Mouse (Mus musculus) ES-E14 (cell line): ENCODE measurements around the gene Gm20695. TPM values are rescaled to one million over a fixed set of nuclear protein-coding genes. Genes with fewer than 3 reads are reported as not detected.

Experiments used
- DNase-seq: peaks from one replicate; pipeline ENCODE4 v3.0.0-alpha.2; 2013; ENCODE audit warnings: low read depth, low spot score
- H3K27ac ChIP-seq: 2 replicates; pipeline ENCODE4 v1.5.1; 2012; ENCODE audit warnings: low read depth, mild to moderate bottlenecking, low read length, moderate library complexity, mixed read lengths; ENCODE audit not compliant: poor library complexity, insufficient read depth, severe bottlenecking
- H3K36me3 ChIP-seq: 2 replicates; pipeline ENCODE4 v1.6.1; 2012; ENCODE audit warnings: mild to moderate bottlenecking, low read length, moderate library complexity, mixed read lengths; ENCODE audit not compliant: control insufficient read depth, poor library complexity, insufficient read depth, severe bottlenecking
- H3K4me1 ChIP-seq, 2 experiments: fragments of 150-350 bp in 1 of 2; sonication (generic) in 1 of 2; 2 replicates each; pipeline ENCODE4 v1.6.1; 2012; ENCODE audit warnings: low read length in 2 of 2, mild to moderate bottlenecking in 1 of 2, mixed read lengths in 1 of 2; ENCODE audit not compliant: control insufficient read depth in 2 of 2, insufficient read depth in 2 of 2, poor library complexity in 1 of 2
- H3K4me3 ChIP-seq, 2 experiments: fragments of 150-350 bp in 1 of 2; sonication (generic) in 1 of 2; 2 replicates each; pipeline ENCODE4 v1.5.1; 2012; ENCODE audit warnings: low read length in 2 of 2, low read depth in 1 of 2, mild to moderate bottlenecking in 1 of 2, mixed read lengths in 1 of 2; ENCODE audit not compliant: insufficient read depth in 1 of 2, poor library complexity in 1 of 2, severe bottlenecking in 1 of 2
- H3K9ac ChIP-seq: 2 replicates; pipeline ENCODE4 v1.6.1; 2012; ENCODE audit warnings: low read depth, mild to moderate bottlenecking, low read length, mixed read lengths; ENCODE audit not compliant: poor library complexity, insufficient read depth, severe bottlenecking
- H3K9me3 ChIP-seq: fragments of 150-350 bp; sonication (generic); 2 replicates; pipeline ENCODE4 v1.6.1; 2012; ENCODE audit warnings: low read depth, mild to moderate bottlenecking, low read length; ENCODE audit not compliant: control insufficient read depth, insufficient read depth
- CHD2 ChIP-seq: IDR thresholded peaks from 2 replicates; pipeline ENCODE4 v1.6.1; 2014; ENCODE audit warnings: mild to moderate bottlenecking, low read depth, low read length, inconsistent platforms
- HCFC1 ChIP-seq: IDR thresholded peaks from 2 replicates; pipeline ENCODE4 v1.6.1; 2012; ENCODE audit warnings: low read length, inconsistent platforms, borderline replicate concordance; ENCODE audit not compliant: insufficient read depth
- MAFK ChIP-seq: IDR thresholded peaks from 2 replicates; pipeline ENCODE4 v1.6.1; 2014; ENCODE audit warnings: mild to moderate bottlenecking, low read depth, low read length, inconsistent platforms; ENCODE audit not compliant: insufficient read depth
- ZC3H11A ChIP-seq: IDR thresholded peaks from 2 replicates; pipeline ENCODE4 v1.6.1; 2012; ENCODE audit warnings: low read depth, mild to moderate bottlenecking, inconsistent platforms, low read length, borderline replicate concordance
- ZNF384 ChIP-seq: IDR thresholded peaks from 2 replicates; pipeline ENCODE4 v1.6.1; 2012; ENCODE audit warnings: low read depth, low read length, inconsistent platforms
- in situ Hi-C, 2 experiments: fragments of 600-800 bp; cut with MboI; formaldehyde crosslinking; loops; one replicate each; pipeline ENCODE4 v1.15.1; 2025; ENCODE audit warnings: low sequenced_read_pairs in 2 of 2, inconsistent platforms in 1 of 2; ENCODE audit not compliant: unreplicated experiment in 2 of 2
- total RNA-seq: library from RNA; depleted of rRNA; stranded (reverse); fragments of 300-350 nt; gene quantifications from 2 replicates; pipeline ENCODE4 v1.2.3, GENCODE M21; 2012

Gene Gm20695
- total RNA-seq, 1 experiment, result not detected

DNA sequence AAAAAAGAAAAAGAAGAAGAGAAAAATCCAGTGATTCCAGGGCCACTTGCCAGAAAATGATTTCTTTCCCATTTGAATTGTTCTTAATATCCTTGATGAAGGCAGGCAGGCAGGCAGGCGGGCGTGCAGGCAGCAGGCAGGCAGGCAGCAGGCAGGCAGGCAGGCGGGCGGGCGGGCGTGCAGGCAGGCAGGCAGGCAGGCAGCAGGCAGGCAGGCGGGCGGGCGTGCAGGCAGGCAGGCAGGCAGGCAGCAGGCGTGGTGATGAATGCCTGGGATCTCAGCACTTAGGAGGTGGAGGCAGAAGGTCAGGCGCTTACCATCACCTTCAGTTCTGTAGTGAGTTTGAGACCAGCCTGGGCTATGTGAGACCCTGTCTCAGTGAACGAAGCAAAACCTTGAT, 31.9 kb upstream of the Gm20695 start:
- DNase-seq, result no peak
- no peak overlapping the region for H3K27ac ChIP-seq
- in situ Hi-C loops, result no loop called here
- no peaks in the 10 kb centered on the region for H3K36me3 ChIP-seq
- TF ChIP-seq MAFK, result no peak
- no peak for TF ChIP-seq ZNF384
- TF ChIP-seq CHD2, result no peak
- no peak for TF ChIP-seq ZC3H11A
- TF ChIP-seq HCFC1, result no peak
- peak overlapping the region in 1 of 2 experiments; percentile 43; a peak in 1 of 4 replicates for H3K4me3 ChIP-seq
- no peak overlapping the region for H3K9ac ChIP-seq
- H3K4me1 ChIP-seq, result peaks cover 2 to 15% of the 10 kb centered on the region in 2 experiments; a peak in 3 of 4 replicates
- H3K9me3 ChIP-seq, result no peaks in the 10 kb centered on the region

DNA sequence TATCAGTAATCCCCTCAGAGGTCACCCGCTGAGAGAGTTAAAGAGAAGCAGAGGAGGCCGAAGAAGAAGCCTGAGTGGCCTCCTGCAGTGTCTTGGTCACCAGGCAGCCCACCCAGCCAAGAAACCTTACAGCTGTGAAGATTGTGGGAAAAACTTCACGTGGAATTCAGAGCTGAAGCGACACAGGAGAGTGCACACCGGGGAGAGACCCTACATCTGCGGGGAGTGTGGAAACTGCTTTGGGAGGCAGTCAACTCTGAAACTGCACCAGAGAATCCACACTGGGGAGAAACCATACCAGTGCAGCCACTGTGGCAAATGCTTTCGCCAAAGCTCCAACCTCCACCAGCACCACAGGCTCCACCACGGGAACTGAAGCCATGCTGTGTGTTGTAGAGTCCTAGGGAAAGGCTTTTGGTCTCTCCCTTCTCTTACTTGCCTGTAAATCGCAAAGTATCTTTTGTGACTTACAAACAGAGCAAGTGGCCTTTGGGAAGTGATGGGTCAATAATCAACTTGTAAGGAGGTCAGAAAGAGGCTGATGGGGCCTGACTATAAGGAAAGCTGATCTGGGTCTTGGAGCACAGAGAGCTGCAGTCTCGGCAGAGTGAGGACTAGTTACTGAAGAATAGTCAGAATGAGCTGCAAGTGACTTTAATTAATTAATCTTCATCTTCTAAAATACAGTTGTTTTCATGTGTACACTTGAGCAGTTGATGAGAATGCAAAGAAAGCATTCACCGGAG, 29.8 kb upstream of the Gm20695 start:
- no peak for DNase-seq
- Histone ChIP-seq H3K4me3 (no peak overlapping the region), H3K9ac (no peak overlapping the region)

DNA sequence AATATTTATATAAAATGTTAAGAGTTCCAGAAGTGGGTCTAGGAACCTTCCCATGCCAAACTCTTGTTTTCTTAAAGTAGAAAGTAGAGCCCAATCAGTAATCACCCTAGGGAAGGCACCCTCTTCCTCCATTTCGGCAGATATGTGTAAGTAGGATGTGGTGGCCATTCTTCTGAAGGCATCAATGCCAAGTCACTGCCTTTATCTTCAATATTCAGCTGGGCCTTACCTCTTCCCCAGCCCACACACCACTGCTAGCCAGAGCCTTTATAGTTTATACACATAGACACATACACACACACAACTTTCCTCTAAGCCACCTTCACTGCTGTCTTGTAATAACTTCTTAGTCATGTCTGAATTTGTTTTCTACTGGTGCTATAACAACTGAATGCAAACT, 28.7 kb upstream of the Gm20695 start:
- no peak overlapping the region for H3K27ac ChIP-seq
- no peak for DNase-seq
- TF ChIP-seq ZC3H11A, result no peak
- no peak for TF ChIP-seq HCFC1
- no peak for TF ChIP-seq CHD2
- TF ChIP-seq MAFK, result no peak
- TF ChIP-seq ZNF384, result no peak
- H3K36me3 ChIP-seq, result no peaks in the 10 kb centered on the region; the same call in 1 of the 2 replicates
- no peak overlapping the region for H3K9ac ChIP-seq
- in situ Hi-C loops, result no loop called here
- H3K4me1 ChIP-seq, result peaks cover 0 to 5% of the 10 kb centered on the region in 2 experiments; a peak in 2 of 4 replicates
- H3K4me3 ChIP-seq, result no peak overlapping the region
- no peaks in the 10 kb centered on the region for H3K9me3 ChIP-seq

More for the DNA sequence above, 29.8 kb upstream of the Gm20695 start:
- in situ Hi-C loops, result no loop called here
- no peaks in the 10 kb centered on the region for H3K36me3 ChIP-seq
- H3K4me1 ChIP-seq, result peaks cover 2 to 8% of the 10 kb centered on the region in 2 experiments; a peak in 3 of 4 replicates
- TF ChIP-seq MAFK (no peak), ZC3H11A (no peak), CHD2 (no peak), HCFC1 (no peak), ZNF384 (no peak)
- no peak overlapping the region for H3K27ac ChIP-seq
- no peaks in the 10 kb centered on the region for H3K9me3 ChIP-seq

DNA sequence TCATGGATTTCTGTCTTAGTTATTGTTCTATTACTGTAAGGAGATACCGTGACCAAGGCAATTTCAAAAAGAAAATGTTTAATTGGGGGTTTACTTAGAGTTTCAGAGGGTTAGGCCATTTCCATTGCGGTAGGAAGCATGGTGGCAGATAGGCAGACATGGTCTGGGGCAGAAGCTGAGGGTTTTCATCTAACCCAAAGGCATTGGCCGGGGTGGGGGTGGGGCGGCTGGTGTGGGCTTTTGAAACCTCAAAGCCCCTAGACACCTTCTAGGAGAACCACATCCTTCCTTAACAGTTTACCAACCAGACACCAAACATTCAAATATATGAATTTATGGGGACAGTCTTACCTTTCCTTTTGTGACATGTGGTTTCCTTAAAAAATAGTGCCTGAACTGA, 25.2 kb upstream of the Gm20695 start:
- no peak for DNase-seq
- in situ Hi-C loops, result no loop called here
- Histone ChIP-seq H3K9me3 (no peaks in the 10 kb centered on the region), H3K9ac (no peak overlapping the region), H3K4me1 (no peaks in the 10 kb centered on the region; a peak in 1 of 4 replicates), H3K36me3 (peaks cover 3% of the 10 kb centered on the region), H3K27ac (no peak overlapping the region), H3K4me3 (no peak overlapping the region)
- no peak for TF ChIP-seq ZC3H11A
